Mouse (Mus musculus): Measurements from ENCODE around the gene Hpd.
A peak's percentile ranks its signal among the peaks of the same experiment; 100 is the strongest.

The Hpd gene

GRCm38 (mm10) chr5:123187306-123187705, 4.8 kb upstream of the Hpd start:
- DNase-seq (ENCODE audit: low spot score in 2 of 2) = no peak

- DNase-seq (ENCODE audit: low spot score in 2 of 2) = no peak
Measured at GRCm38 (mm10) chr5:123185966-123186365, 3.4 kb upstream of the Hpd start.

- no peak for DNase-seq (ENCODE audit: low spot score in 2 of 2)
Measured at GRCm38 (mm10) chr5:123181536-123181935, 991 bp downstream of the Hpd start.

- DNase-seq (ENCODE audit: low spot score in 2 of 2) = no peak
Measured at GRCm38 (mm10) chr5:123180390-123180789, 2.1 kb downstream of the Hpd start.

GRCm38 (mm10) chr5:123178792-123179191, 3.7 kb downstream of the Hpd start:
- DNase-seq (ENCODE audit: low spot score in 2 of 2) = no peak

GRCm38 (mm10) chr5:123171646-123172350, 10.7 kb downstream of the Hpd start:
- peak; percentile 57 to 69 for DNase-seq (ENCODE audit: low spot score in 2 of 2)

- no peak for DNase-seq (ENCODE audit: low spot score in 2 of 2)
Measured at GRCm38 (mm10) chr5:123170365-123170764, 12.2 kb downstream of the Hpd start.

GRCm38 (mm10) chr5:123169284-123169683, 13.2 kb downstream of the Hpd start, which contains the start of gene Psmd9:
Gene Psmd9 (plus strand): TSS chr5:123169413.
- DNase-seq (ENCODE audit: low spot score in 2 of 2) = no peak

- DNase-seq (ENCODE audit: low spot score in 2 of 2) = no peak
Measured at GRCm38 (mm10) chr5:123167591-123167990, 14.9 kb downstream of the Hpd start.

- no peak for DNase-seq (ENCODE audit: low spot score in 2 of 2)
Measured at GRCm38 (mm10) chr5:123166437-123166836, 16.1 kb downstream of the Hpd start.

GRCm38 (mm10) chr5:123162942-123163341, 19.6 kb downstream of the Hpd start:
- no peak for DNase-seq (ENCODE audit: low spot score in 2 of 2)

- DNase-seq (ENCODE audit: low spot score in 2 of 2) = no peak
Measured at GRCm38 (mm10) chr5:123160341-123160740, 22.2 kb downstream of the Hpd start.

- no peak for DNase-seq (ENCODE audit: low spot score in 2 of 2)
Measured at GRCm38 (mm10) chr5:123159866-123160265, 22.7 kb downstream of the Hpd start.

- no peak for DNase-seq (ENCODE audit: low spot score in 2 of 2)
Measured at GRCm38 (mm10) chr5:123159446-123159845, 23.1 kb downstream of the Hpd start.

- DNase-seq (ENCODE audit: low spot score in 2 of 2) = no peak
Measured at GRCm38 (mm10) chr5:123157972-123158371, 24.6 kb downstream of the Hpd start.

GRCm38 (mm10) chr5:123156763-123157162, 25.8 kb downstream of the Hpd start:
- no peak for DNase-seq (ENCODE audit: low spot score in 2 of 2)

- no peak for DNase-seq (ENCODE audit: low spot score in 2 of 2)
Measured at GRCm38 (mm10) chr5:123155425-123155824, 27.1 kb downstream of the Hpd start.

GRCm38 (mm10) chr5:123152901-123153300, 29.6 kb downstream of the Hpd start:
- DNase-seq (ENCODE audit: low spot score in 2 of 2) = no peak

GRCm38 (mm10) chr5:123151707-123152362, 30.7 kb downstream of the Hpd start:
- no peak for DNase-seq (ENCODE audit: low spot score in 2 of 2)

GRCm38 (mm10) chr5:123151077-123151476, 31.4 kb downstream of the Hpd start:
- no peak for DNase-seq (ENCODE audit: low spot score in 2 of 2)

- DNase-seq (ENCODE audit: low spot score in 2 of 2) = no peak
Measured at GRCm38 (mm10) chr5:123150641-123151040, 31.9 kb downstream of the Hpd start.

GRCm38 (mm10) chr5:123149451-123150400, 32.8 kb downstream of the Hpd start:
- peak; percentile 87 to 88 for DNase-seq (ENCODE audit: low spot score in 2 of 2)

All from right cerebral cortex, postnatal 36 days (tissue).